Comparison of ENCODE assay signal across 8 mouse cellular contexts in the genomic region with DNA sequence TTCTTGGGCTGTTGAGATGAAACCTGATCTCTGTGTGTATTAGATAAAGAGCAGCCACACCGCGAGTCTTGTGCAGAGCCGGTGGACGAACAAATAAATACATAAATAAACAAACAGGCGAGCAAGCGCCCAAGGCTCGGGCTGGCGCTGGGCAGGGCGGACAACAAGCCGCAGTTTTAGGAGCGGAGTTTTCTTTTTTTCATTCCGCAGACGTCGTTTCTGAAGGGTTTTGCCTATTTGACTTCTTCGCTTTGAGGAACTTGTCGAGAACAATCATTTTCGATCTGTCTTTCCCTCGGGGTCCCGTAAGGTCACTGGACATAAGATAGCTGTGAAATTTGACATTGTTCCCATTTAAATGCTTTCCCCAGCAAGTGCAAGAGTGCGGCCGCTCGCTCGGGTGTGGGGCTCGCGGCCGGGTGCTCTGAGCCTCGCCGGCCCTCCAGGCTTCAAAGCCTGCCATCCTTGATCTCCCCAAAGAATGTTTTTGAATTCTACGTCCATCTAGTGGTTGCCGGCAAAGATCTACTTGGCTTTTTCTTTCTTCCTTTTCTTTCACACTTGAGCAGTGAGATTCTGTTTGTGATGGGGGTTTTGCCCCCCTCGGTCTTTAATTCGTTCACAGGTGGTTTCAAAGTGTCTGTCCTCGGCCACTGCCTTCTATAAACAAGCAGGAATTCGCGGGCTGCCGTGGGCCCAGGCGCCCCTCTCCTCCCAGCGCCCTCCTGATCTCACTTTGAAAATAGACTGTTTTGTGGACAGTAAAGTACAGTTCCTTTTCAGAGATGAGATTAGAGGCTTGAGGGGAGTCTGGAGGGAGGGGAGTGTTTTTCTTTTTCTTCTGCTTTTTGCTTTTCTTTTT. TPM values are rescaled to one million over a fixed set of nuclear protein-coding genes. Genes with fewer than 3 reads are reported as not detected.
DNase-seq lines count a peak whose midpoint lies in the region; ATAC-seq and TF ChIP-seq lines count a peak whose summit lies in the region.

No protein-coding gene starts in this region.

- no peak for ATAC-seq in embryonic facial prominence, embryonic 15.5 days (ENCODE audit: insufficient number of reproducible peaks, low FRiP score, low TSS enrichment, low read depth)
- ATAC-seq in hindbrain, embryonic 15.5 days (ENCODE audit: low FRiP score, low read depth) = no peak

- no peak for TF ChIP-seq POLR2A in testis, adult 2 months (IDR thresholded peaks at IDR 0.05; ENCODE audit: control insufficient read depth, low read depth, low read length)

- 1% methylated on average over 38 of the region's 38 CpGs for WGBS in embryonic facial prominence, embryonic 15.5 days
- WGBS in hindbrain, embryonic 15.5 days = under 1% methylated on average over 38 of the region's 38 CpGs
- WGBS in midbrain, embryonic 10.5 days = under 1% methylated on average over 38 of the region's 38 CpGs

- no peaks in the 10 kb centered on the region for H3K9me3 ChIP-seq in embryonic facial prominence, embryonic 15.5 days (replicated peaks)
- H3K9me3 ChIP-seq in hindbrain, embryonic 15.5 days = no peaks in the 10 kb centered on the region
- no peaks in the 10 kb centered on the region for H3K9me3 ChIP-seq in midbrain, embryonic 10.5 days (replicated peaks)

- H3K4me3 ChIP-seq in testis, adult 2 months (ENCODE audit: control insufficient read depth, low read depth, low read length) = peak overlapping the region; percentile 1
- H3K4me3 ChIP-seq in embryonic facial prominence, embryonic 15.5 days (replicated peaks) = peak overlapping the region; percentile 32
- peak overlapping the region; percentile 26 for H3K4me3 ChIP-seq in hindbrain, embryonic 15.5 days
- peak overlapping the region; percentile 47 for H3K4me3 ChIP-seq in midbrain, embryonic 10.5 days

- H3K36me3 ChIP-seq in testis, adult 2 months (ENCODE audit: control insufficient read depth, insufficient read depth, low read length) = no peaks in the 10 kb centered on the region
- no peaks in the 10 kb centered on the region for H3K36me3 ChIP-seq in embryonic facial prominence, embryonic 15.5 days
- no peaks in the 10 kb centered on the region for H3K36me3 ChIP-seq in hindbrain, embryonic 15.5 days
- no peaks in the 10 kb centered on the region for H3K36me3 ChIP-seq in midbrain, embryonic 10.5 days

- TF ChIP-seq CTCF in testis, adult 2 months (IDR thresholded peaks at IDR 0.05; ENCODE audit: control insufficient read depth, insufficient read depth, insufficient replicate concordance, low read depth, low read length) = no peak

- DNase-seq in testis, postnatal 10 days (ENCODE audit: low spot score) = no peak
- peak; percentile 71 for DNase-seq in midbrain, embryonic 10.5 days (ENCODE audit: low spot score)
- DNase-seq in thymus, postnatal 25 days = peak; percentile 50
- DNase-seq in layer of hippocampus, postnatal 10 days (ENCODE audit: low spot score in 2 of 2) = no peak
- no peak for DNase-seq in left cerebral cortex, postnatal 4 days

- H3K9ac ChIP-seq in embryonic facial prominence, embryonic 15.5 days = no peak overlapping the region
- no peak overlapping the region for H3K9ac ChIP-seq in hindbrain, embryonic 15.5 days

- intact Hi-C loops in left cerebral cortex, postnatal 4 days (cut with DNase I) = no loop called here

- H3K27ac ChIP-seq in testis, adult 2 months (ENCODE audit: control insufficient read depth, insufficient read depth, low read depth, low read length) = no peak overlapping the region
- H3K27ac ChIP-seq in embryonic facial prominence, embryonic 15.5 days (replicated peaks) = no peak overlapping the region
- H3K27ac ChIP-seq in hindbrain, embryonic 15.5 days (replicated peaks) = no peak overlapping the region
- H3K27ac ChIP-seq in midbrain, embryonic 10.5 days (replicated peaks) = peak overlapping the region; percentile 73

- peak overlapping the region; percentile 49 for H3K4me2 ChIP-seq in embryonic facial prominence, embryonic 15.5 days (replicated peaks)
- peak overlapping the region; percentile 51 for H3K4me2 ChIP-seq in hindbrain, embryonic 15.5 days

- H3K27me3 ChIP-seq in testis, adult 2 months (ENCODE audit: control insufficient read depth, insufficient read depth, low read length) = no peaks in the 10 kb centered on the region; the same call in 1 of the 2 replicates
- H3K27me3 ChIP-seq in embryonic facial prominence, embryonic 15.5 days = peaks cover 3% of the 10 kb centered on the region; the same call in 1 of the 2 replicates
- peaks cover 62% of the 10 kb centered on the region for H3K27me3 ChIP-seq in hindbrain, embryonic 15.5 days
- peaks cover 90% of the 10 kb centered on the region for H3K27me3 ChIP-seq in midbrain, embryonic 10.5 days (ENCODE audit: low read depth, poor library complexity, severe bottlenecking)

- H3K4me1 ChIP-seq in testis, adult 2 months (ENCODE audit: control insufficient read depth, insufficient read depth, low read length) = peaks cover 7% of the 10 kb centered on the region
- peaks cover 6% of the 10 kb centered on the region; the same call in 1 of the 2 replicates for H3K4me1 ChIP-seq in embryonic facial prominence, embryonic 15.5 days
- H3K4me1 ChIP-seq in hindbrain, embryonic 15.5 days (replicated peaks) = peaks cover 13% of the 10 kb centered on the region
- peaks cover 45% of the 10 kb centered on the region for H3K4me1 ChIP-seq in midbrain, embryonic 10.5 days

RNA-seq across cellular contexts. Expression of gene Fbxw4, which starts 15.8 kb away (rescaled TPM):
- 21.5 and 22.3 TPM in 2 replicates for polyA plus RNA-seq in testis, adult 2 months (2012; rRNA removed)
- polyA plus RNA-seq in embryonic facial prominence, embryonic 15.5 days (2015; fragmentation: Nextera tagmentation; extraction: Ambion mirVana) = 6.0 and 6.2 TPM in 2 replicates
- polyA plus RNA-seq in hindbrain, embryonic 15.5 days (2015; fragmentation: Nextera tagmentation; extraction: Ambion mirVana) = 5.8 and 9.2 TPM in 2 replicates
- 3.3 and 3.9 TPM in 2 replicates for polyA plus RNA-seq in midbrain, embryonic 10.5 days (2016; fragmentation: Nextera tagmentation; extraction: Ambion mirVana)
- 10 to 100 TPM; 29.7 to 30.3 TPM for total RNA-seq in layer of hippocampus, postnatal 10 days (2021)
- 10 to 100 TPM; 31.0 to 37.3 TPM for total RNA-seq in left cerebral cortex, postnatal 4 days (2021)

Comparison
In these comparisons a context has a peak if more than half of its experiments do, and no peak if none do; other contexts are left out.
1. DNase-seq: peak in midbrain, embryonic 10.5 days (single experiment) and thymus, postnatal 25 days (single experiment); none in testis, postnatal 10 days (single experiment), layer of hippocampus, postnatal 10 days (0 of 2) and left cerebral cortex, postnatal 4 days (single experiment).
2. Peak in every context shown above with its lines, with median percentiles within 50 percentile points of each other: H3K4me3 ChIP-seq.